Mouse (Mus musculus): ENCODE measurements around the gene Rps15. TPM values are rescaled to one million over a fixed set of nuclear protein-coding genes. Genes with fewer than 3 reads are reported as not detected.

Gene Rps15
- total RNA-seq, 4 experiments from 2014 or later: 1,106 to 1,181 (median 1,155) TPM

DNA sequence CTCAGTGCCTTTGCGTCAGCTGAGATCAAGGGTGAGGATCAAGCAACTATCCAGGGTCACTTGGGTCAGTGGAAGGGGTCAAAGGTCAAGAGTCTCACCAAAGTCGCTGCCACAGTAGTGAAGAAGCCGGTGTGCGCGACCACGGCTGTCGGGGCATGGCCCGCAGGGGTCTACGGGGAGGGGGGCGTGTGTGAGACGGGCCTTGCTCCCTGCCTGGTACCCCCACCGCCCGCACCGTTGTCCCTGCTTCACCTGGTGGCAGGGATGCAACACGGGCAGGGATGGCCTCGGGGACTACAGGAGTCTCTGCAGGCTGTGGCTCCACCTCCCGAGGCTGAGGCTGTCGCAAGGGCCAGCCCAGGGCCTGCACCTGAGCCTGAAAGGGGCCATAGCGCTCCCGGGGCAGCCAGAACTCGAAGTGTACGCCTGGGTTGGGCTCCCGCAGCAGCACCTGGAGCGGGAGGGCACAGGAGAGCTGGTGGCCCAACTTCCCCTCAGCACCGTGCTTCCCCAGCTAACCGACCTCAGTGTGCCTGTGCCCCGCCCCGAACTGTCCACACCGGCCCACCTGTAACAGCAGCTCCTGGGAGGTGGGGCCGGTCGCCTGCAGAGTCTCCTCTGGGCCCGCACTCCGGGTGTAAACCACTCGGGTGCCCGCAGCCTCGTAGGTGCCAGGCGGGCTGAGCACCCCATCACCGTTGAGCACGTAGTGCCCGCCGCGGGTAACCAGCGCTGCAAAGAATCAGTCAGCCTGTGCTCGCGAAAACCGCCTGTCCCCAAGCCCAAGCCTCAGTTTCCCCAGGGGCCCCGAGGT lies 49.4 kb downstream of the Rps15 start:
- no peak for DNase-seq

DNA sequence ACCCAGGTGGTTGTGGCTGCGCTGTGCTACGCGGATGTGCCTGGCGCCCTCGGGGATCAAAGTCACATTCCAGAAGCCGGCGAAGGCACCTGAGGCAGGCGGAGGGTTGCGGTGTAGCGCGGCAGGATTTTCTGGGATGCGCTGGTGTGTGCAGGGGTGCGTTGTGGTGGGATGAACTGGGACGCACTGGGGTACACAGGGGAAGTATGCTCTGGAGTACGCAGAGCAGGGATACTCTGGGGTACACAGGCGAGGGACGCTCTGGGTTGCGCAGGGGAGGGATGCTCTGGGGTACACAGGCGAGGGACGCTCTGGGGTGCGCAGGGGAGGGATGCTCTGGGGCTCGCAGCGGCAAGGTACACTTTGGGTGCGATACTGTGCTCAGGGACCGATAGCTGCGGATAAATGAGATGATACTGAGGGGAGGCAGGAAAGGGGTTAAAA lies 50.1 kb downstream of the Rps15 start:
- DNase-seq: no peak

DNA sequence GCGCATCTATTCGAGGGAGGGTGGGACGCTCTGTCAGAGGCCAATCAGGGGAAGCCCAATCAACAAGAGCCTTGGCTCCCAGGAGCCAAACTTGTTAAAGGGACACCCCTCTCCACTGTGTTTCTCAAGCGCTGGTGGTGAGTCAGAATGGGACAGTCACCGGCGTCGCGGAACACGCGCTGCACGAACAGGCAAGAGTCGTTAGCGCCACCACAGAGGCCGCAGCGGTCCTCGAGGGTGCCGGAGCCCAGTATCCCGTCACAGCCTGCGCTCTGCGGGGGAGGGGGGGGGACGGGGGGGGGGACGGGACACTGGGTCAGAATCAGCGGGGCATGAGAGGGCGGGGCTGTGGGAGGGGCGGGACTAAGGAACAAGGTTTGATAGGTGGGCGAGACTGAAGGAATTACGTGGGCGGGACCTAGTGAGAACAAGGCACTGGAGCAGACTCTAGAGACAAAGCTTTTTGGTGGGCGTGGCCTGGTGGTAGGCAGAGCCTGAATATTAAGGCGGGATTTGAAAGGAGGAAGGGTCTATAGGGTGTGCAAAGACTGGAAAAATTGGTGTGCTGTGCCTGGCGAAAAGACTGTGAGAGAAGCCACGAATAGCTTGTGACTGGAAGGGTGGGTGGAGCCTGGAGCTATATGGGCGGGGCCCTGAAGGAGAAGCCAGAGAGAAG lies 50.6 kb downstream of the Rps15 start:
- peak; percentile 54 for DNase-seq

DNA sequence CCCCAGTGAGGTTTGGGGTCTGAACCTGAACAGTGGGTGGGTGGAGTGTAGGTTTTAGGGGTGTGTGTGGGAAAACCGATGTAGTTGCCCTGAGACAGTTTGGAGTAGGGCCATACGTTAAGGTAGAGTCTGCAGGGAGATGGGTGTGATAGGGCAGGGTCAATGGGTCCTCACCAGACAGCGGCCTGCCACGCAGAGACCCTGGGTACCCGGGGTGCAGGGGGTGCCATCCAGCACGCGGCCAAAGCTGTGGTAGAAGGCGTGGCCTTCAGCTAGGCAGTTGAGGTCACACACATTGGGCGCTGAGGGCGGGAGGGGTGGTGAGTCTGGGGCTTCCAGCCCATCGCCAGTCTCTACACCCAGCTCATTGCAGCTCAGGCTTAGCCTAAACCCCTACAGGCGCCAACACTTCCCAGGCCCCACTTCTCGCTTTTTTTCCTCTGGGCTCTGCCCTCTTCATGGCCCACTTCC lies 51.2 kb downstream of the Rps15 start:
- DNase-seq: no peak

Small RNAs within 50 kb of the gene (microRNA-seq; reads per million reads assigned to microRNA genes)
- 0 to 0.84 reads per million in 2 experiments for gene Mir6911

Other genes with a start within 250 kb of the Rps15 start
- 100 to 1,000 TPM; 697 to 776 (median 769) TPM for gene Gpx4, start 245.3 kb upstream of the Rps15 start, total RNA-seq (2022)
- gene Sbno2, start 186.9 kb upstream of the Rps15 start, total RNA-seq (2022): 10 to 100 TPM; 27.4 to 54.8 (median 45.1) TPM
- gene Stk11, start 176.7 kb upstream of the Rps15 start, total RNA-seq (2022): 100 to 1,000 TPM; 127 to 146 (median 143) TPM
- gene Atp5d, start 153.8 kb upstream of the Rps15 start, total RNA-seq (2022): 100 to 1,000 TPM; 380 to 452 (median 425) TPM
- 10 to 100 TPM; 58.4 to 92.4 (median 81.9) TPM for gene Cbarp, start 151.6 kb upstream of the Rps15 start, total RNA-seq (2022)
- gene Midn, start 144.2 kb upstream of the Rps15 start, total RNA-seq (2022): 100 to 1,000 TPM in 1 of 4 experiments, 10 to 100 TPM in 3; 56.4 to 145 (median 90.1) TPM
- 100 to 1,000 TPM in 3 of 4 experiments, 10 to 100 TPM in 1; 44.2 to 234 (median 162) TPM for gene Cirbp, start 126.5 kb upstream of the Rps15 start, total RNA-seq (2022)
- 10 to 100 TPM; 18.1 to 22.1 (median 21.7) TPM for gene 1600002K03Rik, start 119.5 kb upstream of the Rps15 start, total RNA-seq (2022)
- 1 to 10 TPM; 2.4 to 5.2 (median 3.3) TPM for gene Efna2, start 113.0 kb upstream of the Rps15 start, total RNA-seq (2022)
- gene Mum1, start 66.0 kb upstream of the Rps15 start, total RNA-seq (2022): 10 to 100 TPM; 26.5 to 41.6 (median 32.9) TPM
- gene Ndufs7, start 43.3 kb upstream of the Rps15 start, total RNA-seq (2022): 100 to 1,000 TPM; 192 to 257 (median 232) TPM
- 100 to 1,000 TPM; 238 to 291 (median 243) TPM for gene Gamt, start 31.4 kb upstream of the Rps15 start, total RNA-seq (2022)
- gene Dazap1, start 31.0 kb upstream of the Rps15 start, total RNA-seq (2022): 100 to 1,000 TPM in 2 of 4 experiments, 10 to 100 TPM in 2; 72.3 to 125 (median 90.3) TPM
- gene Apc2, start 3.5 kb downstream of the Rps15 start, total RNA-seq (2022): 1 to 10 TPM; 1.5 to 6.8 (median 4.3) TPM
- 10 to 100 TPM; 34.7 to 40.0 (median 35.4) TPM for gene 2310011J03Rik, start 28.1 kb downstream of the Rps15 start, total RNA-seq (2022)
- gene Pcsk4, start 37.0 kb downstream of the Rps15 start, total RNA-seq (2022): 1 to 10 TPM; 3.5 to 8.2 (median 5.8) TPM
- 1 to 10 TPM; 5.1 to 6.6 (median 5.9) TPM for gene Reep6, start 37.5 kb downstream of the Rps15 start, total RNA-seq (2022)
- 10 to 100 TPM in 2 of 4 experiments, 1 to 10 TPM in 2; 9.2 to 11.1 (median 10.3) TPM for gene Adamtsl5, start 56.0 kb downstream of the Rps15 start, total RNA-seq (2022)
- 1 to 10 TPM in 1 of 4 experiments, under 1 TPM in 3; 0.21 to 1.3 (median 0.41) TPM for gene Plk5, start 64.0 kb downstream of the Rps15 start, total RNA-seq (2022)
- 10 to 100 TPM; 17.4 to 21.6 (median 20.8) TPM for gene Mex3d, start 95.2 kb downstream of the Rps15 start, total RNA-seq (2022)
- gene Mbd3, start 107.1 kb downstream of the Rps15 start, total RNA-seq (2022): 100 to 1,000 TPM; 147 to 161 (median 156) TPM
- 100 to 1,000 TPM; 515 to 715 (median 604) TPM for gene Uqcr11, start 114.4 kb downstream of the Rps15 start, total RNA-seq (2022)
- gene Tcf3, start 141.2 kb downstream of the Rps15 start, total RNA-seq (2022): 10 to 100 TPM; 56.7 to 75.7 (median 66.8) TPM
- gene Onecut3, start 202.4 kb downstream of the Rps15 start, total RNA-seq (2022): not detected
- 1 to 10 TPM; 1.2 to 3.0 (median 1.9) TPM for gene Atp8b3, start 246.7 kb downstream of the Rps15 start, total RNA-seq (2022)